Mouse (Mus musculus): Measurements from ENCODE around the gene Cntnap3.
A peak's percentile ranks its signal among the peaks of the same experiment; 100 is the strongest.

The Cntnap3 gene

GRCm38 (mm10) chr13:64903585-64904208 lies at the start of gene Cntnap3:
Gene Cntnap3 (minus strand): TSS chr13:64903955.
- DNase-seq (ENCODE audit: inconsistent age in 2 of 2, low spot score in 1 of 2) = peak in 1 of 2 experiments; percentile 36

- no peak for DNase-seq (ENCODE audit: inconsistent age in 2 of 2, low spot score in 1 of 2)
These were observed 13.4 kb upstream of the Cntnap3 start, which contains the start of gene Spata31 for GRCm38 (mm10) chr13:64917191-64917590. Gene Spata31 (plus strand): TSS chr13:64917406.

GRCm38 (mm10) chr13:64903132-64903531 lies 623 bp downstream of the Cntnap3 start:
- no peak for DNase-seq (ENCODE audit: inconsistent age in 2 of 2, low spot score in 1 of 2)

- no peak for DNase-seq (ENCODE audit: inconsistent age in 2 of 2, low spot score in 1 of 2)
These were observed 38.4 kb downstream of the Cntnap3 start for GRCm38 (mm10) chr13:64865397-64865796.

DNA sequence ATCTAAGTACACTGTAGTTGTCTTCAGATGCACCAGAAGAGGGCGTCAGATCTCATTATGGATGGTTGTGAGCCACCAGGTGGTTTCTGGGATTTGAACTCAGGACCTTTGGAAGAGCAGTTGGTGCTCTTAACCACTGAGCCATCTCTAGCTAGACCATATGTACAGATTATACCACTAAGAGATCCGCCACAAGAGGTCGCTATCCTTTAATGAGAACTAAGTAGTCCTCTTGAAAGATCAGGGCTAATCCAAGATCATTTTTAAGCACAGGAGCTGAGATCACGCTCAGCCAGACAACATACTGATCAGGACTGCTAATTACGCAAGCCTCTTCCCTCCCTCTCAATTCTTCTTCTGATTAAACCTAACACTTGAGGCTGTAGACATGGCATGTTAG lies 78.9 kb downstream of the Cntnap3 start:
- peak in 1 of 2 experiments; percentile 60 for DNase-seq (ENCODE audit: inconsistent age in 2 of 2, low spot score in 1 of 2)

DNA sequence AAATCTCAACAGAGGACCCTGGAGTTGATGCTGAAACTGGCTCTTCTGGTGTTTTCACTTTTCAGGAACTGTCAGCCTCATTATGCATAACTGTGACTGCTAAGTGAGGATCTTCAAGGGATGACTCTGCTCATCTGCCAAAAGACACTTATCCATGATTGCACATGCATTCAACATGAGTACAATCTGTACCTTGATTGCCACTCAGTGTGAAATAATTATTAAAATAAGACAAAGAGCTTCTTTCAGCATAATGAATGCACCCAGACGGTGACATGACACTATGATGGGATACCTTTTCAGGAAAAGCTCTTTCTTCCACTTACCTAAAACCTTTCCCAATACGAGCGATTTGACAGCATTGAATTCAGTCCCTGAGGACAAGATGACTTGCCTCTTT lies 158.4 kb downstream of the Cntnap3 start:
- no peak for DNase-seq (ENCODE audit: inconsistent age in 2 of 2, low spot score in 1 of 2)

DNA sequence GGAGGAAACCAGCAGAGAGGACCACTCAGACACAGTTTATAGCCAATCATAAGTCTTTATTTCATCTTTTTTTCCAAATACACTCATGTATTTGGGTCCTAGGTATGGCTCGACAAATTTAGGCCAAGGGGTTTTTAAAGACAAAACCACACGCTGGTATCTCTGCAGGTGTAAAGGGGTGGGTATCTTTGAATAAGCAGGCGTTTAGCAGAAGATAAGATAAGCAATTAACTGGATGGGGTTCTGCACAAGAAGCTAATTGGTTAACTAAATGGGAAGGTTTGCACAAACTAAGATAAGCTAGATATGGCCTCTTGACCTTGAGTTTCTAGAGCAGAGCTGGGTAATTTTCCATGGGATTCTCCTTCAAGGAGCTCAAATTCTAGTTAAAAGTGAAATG lies 171.5 kb downstream of the Cntnap3 start:
- no peak for DNase-seq (ENCODE audit: inconsistent age in 2 of 2, low spot score in 1 of 2)

- no peak for DNase-seq (ENCODE audit: inconsistent age in 2 of 2, low spot score in 1 of 2)
These were observed 187.0 kb downstream of the Cntnap3 start for GRCm38 (mm10) chr13:64716791-64717190.

GRCm38 (mm10) chr13:64692463-64692862 lies 211.3 kb downstream of the Cntnap3 start:
- no peak for DNase-seq (ENCODE audit: inconsistent age in 2 of 2, low spot score in 1 of 2)

Measured in adrenal gland, adult (tissue).